In the genomic region with DNA sequence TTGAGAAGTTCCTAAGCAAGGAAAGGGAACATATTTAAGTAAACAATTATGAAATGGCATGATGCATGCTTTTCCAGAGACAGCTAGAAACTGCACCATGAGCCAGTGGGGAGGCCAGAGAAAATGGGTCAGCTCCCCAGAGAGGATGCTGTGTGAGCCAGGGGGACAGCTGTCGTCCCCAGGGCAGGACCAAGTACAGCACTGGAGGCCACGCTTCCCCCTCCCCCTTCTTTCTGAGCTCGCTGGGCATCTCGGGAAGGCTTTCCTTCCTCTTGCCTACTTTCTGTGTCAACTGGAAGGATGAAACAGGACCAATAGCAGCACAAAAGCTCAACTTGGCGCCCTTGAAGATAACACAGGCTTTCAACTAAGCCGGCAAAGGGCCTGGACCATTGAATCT, we compare ENCODE assay signal across 19 mouse cellular contexts. TPM values are rescaled to one million over a fixed set of nuclear protein-coding genes. Genes with fewer than 3 reads are reported as not detected.
DNase-seq lines count a peak whose midpoint lies in the region; ATAC-seq lines count a peak whose summit lies in the region.
"Had no signal": no experiment of that assay in that cellular context is flagged by ENCODE, and none has a peak within 500 bp of the region (broad histone marks: within the 10 kb centered on the region; RNA-seq: fewer than 3 reads in every experiment).

No protein-coding gene starts in this region.

- 32% methylated on average over 6 of the region's 6 CpGs for WGBS in kidney, embryonic 15.5 days

- H3K4me3 ChIP-seq in kidney, embryonic 15.5 days (replicated peaks), result no peak overlapping the region
- H3K4me3 ChIP-seq: limb, embryonic 13.5 days; liver, embryonic 15.5 days had no signal

- no peaks in the 10 kb centered on the region for H3K27me3 ChIP-seq in kidney, embryonic 15.5 days
- H3K27me3 ChIP-seq: CH12.LX; limb, embryonic 13.5 days had no signal

- no peaks in the 10 kb centered on the region for H3K9me3 ChIP-seq in kidney, embryonic 15.5 days (replicated peaks)
- H3K9me3 ChIP-seq: liver, embryonic 15.5 days had no signal

- no peak overlapping the region for H3K9ac ChIP-seq in kidney, embryonic 15.5 days
- H3K9ac ChIP-seq: limb, embryonic 13.5 days; liver, embryonic 15.5 days had no signal

- H3K4me1 ChIP-seq in kidney, embryonic 15.5 days, result peaks cover 5% of the 10 kb centered on the region; the same call in 1 of the 2 replicates
- H3K4me1 ChIP-seq: liver, embryonic 15.5 days had no signal

- no peak for ATAC-seq in kidney, embryonic 15.5 days (replicated peaks; ENCODE audit: low FRiP score)
- ATAC-seq in megakaryocyte-erythroid progenitor cell, adult 5-6 weeks (replicated peaks; ENCODE audit: low FRiP score, low TSS enrichment, poor library complexity, severe bottlenecking), result no peak
- ATAC-seq: hindbrain, embryonic 16.5 days had no signal

- H3K4me2 ChIP-seq in kidney, embryonic 15.5 days, result no peak overlapping the region
- H3K4me2 ChIP-seq: limb, embryonic 13.5 days; liver, embryonic 15.5 days had no signal

- H3K36me3 ChIP-seq in kidney, embryonic 15.5 days, result no peaks in the 10 kb centered on the region
- H3K36me3 ChIP-seq: limb, embryonic 13.5 days; liver, embryonic 15.5 days had no signal

- DNase-seq in kidney, postnatal 10 days, result no peak
- DNase-seq in gastrocnemius, postnatal 14 days, result peak; percentile 37
- DNase-seq in heart, adult 9 months (ENCODE audit: low spot score in 2 of 2), result peak; percentile 72 to 75
- peak; percentile 33 for DNase-seq in retina, embryonic 14.5 days (ENCODE audit: low spot score)
- no peak for DNase-seq in testis, postnatal 10 days (ENCODE audit: low spot score)
- DNase-seq: adrenal gland, postnatal 14 days; kidney, postnatal 14 days; layer of hippocampus, adult 9-11 months; right cerebral cortex, postnatal 25 days; thymus, adult 2 months had no signal

- peak overlapping the region; percentile 49 for H3K27ac ChIP-seq in kidney, embryonic 15.5 days
- H3K27ac ChIP-seq: limb, embryonic 13.5 days; liver, embryonic 15.5 days had no signal

- intact Hi-C loops in gastrocnemius, postnatal 14 days (cut with DNase I; ENCODE audit: low total_unique reads), result no loop called here

RNA-seq across cellular contexts. Expression of gene Blnk, which starts 13.0 kb away (rescaled TPM):
- 12.6 and 15.6 TPM in 2 replicates for polyA plus RNA-seq in kidney, embryonic 15.5 days (2015; fragmentation: Nextera tagmentation; extraction: Ambion mirVana)
- under 1 TPM; 0.55 to 0.82 TPM for total RNA-seq in gastrocnemius, postnatal 14 days (2021)
- 0.89 and 26.4 TPM in 2 replicates for total RNA-seq in megakaryocyte-erythroid progenitor cell, adult 5-6 weeks (2014; fragmentation: Nextera tagmentation)
- 0.65 and 0.75 TPM in 2 replicates for total RNA-seq in megakaryocyte-erythroid progenitor cell, adult 5-6 weeks (2017)

RNA-seq across cellular contexts. Expression of gene Dntt, which starts 21.7 kb away (rescaled TPM):
- 0.27 TPM in 1 of 2 replicates, not detected in the other for polyA plus RNA-seq in kidney, embryonic 15.5 days (2015; fragmentation: Nextera tagmentation; extraction: Ambion mirVana)
- total RNA-seq in gastrocnemius, postnatal 14 days (2021), result not detected
- total RNA-seq in megakaryocyte-erythroid progenitor cell, adult 5-6 weeks (2014; fragmentation: Nextera tagmentation), result 3.4 and 40.7 TPM in 2 replicates
- 10.3 and 10.6 TPM in 2 replicates for total RNA-seq in megakaryocyte-erythroid progenitor cell, adult 5-6 weeks (2017)
- total RNA-seq: midbrain, postnatal 0 days had no signal
- polyA plus RNA-seq: embryonic facial prominence, embryonic 11.5 days; heart, embryonic 14.5 days; limb, embryonic 13.5 days; liver, embryonic 15.5 days had no signal

Comparison
In these comparisons a context has a peak if more than half of its experiments do, and no peak if none do; other contexts are left out.
1. DNase-seq: peak in gastrocnemius, postnatal 14 days (single experiment), heart, adult 9 months (2 of 2) and retina, embryonic 14.5 days (single experiment); none in kidney, postnatal 10 days (single experiment) and testis, postnatal 10 days (single experiment).
2. RNA of gene Dntt, which starts 21.7 kb away (total RNA-seq): 3.4 to 40.7 TPM in megakaryocyte-erythroid progenitor cell, adult 5-6 weeks; not detected in gastrocnemius, postnatal 14 days; every median in the first group is over 4 times any median in the second.